Mouse (Mus musculus) gastrocnemius, postnatal 25 days (tissue): Measurements from ENCODE around the gene Bcl2a1c. TPM values are rescaled to one million over a fixed set of nuclear protein-coding genes. Genes with fewer than 3 reads are reported as not detected.
"Not testable (repeated sequence)": the region's sequence is repeated elsewhere in the genome, so short reads cannot be mapped to it uniquely, and the experiment has no call there.

Experiments used
- DNase-seq: peaks from one replicate; pipeline ENCODE4 v3.0.0; 2022
- long read RNA-seq, 2 experiments: library from polyadenylated mRNA; stranded (forward); transcript quantifications; one replicate each; pipeline ENCODE4 v2.0.0; 2021
- total RNA-seq, 2 experiments: library from RNA; stranded (reverse); gene quantifications; 1 replicate in 1 of 2; 2 replicates in 1 of 2; pipeline ENCODE4 v1.2.3; 2021

The Bcl2a1c gene
- total RNA-seq: not detected
- long read RNA-seq, experiment 1: 0 reads
- long read RNA-seq, experiment 2: 0 reads

DNA sequence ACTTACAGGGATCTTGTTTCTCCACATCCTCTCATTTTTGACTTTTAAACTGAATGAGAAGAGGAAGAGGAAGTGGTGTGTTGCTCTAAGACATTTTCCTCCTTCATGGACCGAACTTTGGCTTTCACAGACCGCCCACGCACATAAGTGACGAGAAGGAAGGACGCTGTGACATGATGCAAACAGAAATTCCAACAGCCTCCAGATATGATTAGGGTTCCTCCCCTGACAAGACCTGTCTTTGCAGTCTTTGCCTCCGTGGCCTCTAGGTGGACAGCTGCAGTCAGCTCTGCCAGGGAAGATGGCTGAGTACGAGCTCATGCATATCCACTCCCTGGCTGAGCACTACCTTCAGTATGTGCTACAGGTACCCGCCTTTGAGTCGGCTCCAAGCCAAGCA lies at the start of gene Bcl2a1c:
Gene Bcl2a1c (plus strand): TSS at position 281 of the 400 bp plus-strand sequence.
- not testable (repeated sequence) for DNase-seq

DNA sequence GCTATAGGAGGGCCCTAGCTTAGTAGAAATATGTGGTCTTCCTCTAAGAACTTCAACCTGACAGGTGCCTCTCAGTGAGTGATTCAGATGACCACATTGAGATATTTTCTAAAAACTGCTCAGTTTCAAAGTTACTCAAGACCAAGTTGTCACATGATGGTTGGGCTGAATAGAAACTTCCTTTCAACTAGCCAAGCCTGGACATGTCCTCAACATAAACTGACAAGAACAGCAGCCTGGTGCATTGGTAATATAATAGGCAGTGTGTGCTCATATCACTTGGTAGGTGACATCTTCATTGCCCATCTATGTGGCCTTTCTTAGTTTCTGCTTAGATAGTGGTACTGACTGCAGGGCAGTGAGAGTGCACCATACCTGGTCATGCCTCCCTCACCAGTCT lies 24.0 kb upstream of the Bcl2a1c start:
- DNase-seq: not testable (repeated sequence)

DNA sequence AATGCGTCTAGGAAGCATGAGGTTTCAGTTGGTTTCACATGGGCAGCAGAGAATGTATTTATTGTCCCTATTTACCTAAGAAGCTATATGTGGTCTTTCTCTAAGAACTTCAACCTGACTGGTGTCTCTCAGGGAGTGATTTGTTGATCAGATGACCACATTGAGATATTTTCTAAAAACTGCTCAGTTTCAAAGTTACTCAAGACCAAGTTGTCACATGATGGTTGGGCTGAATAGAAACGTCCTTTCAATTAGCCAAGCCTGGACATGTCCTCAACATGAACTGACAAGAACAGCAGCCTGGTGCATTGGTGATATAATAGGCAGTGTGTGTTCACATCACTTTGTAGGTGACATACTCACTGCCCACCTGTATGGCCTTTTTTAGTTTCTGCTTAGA lies 18.2 kb upstream of the Bcl2a1c start:
- DNase-seq: not testable (repeated sequence)

DNA sequence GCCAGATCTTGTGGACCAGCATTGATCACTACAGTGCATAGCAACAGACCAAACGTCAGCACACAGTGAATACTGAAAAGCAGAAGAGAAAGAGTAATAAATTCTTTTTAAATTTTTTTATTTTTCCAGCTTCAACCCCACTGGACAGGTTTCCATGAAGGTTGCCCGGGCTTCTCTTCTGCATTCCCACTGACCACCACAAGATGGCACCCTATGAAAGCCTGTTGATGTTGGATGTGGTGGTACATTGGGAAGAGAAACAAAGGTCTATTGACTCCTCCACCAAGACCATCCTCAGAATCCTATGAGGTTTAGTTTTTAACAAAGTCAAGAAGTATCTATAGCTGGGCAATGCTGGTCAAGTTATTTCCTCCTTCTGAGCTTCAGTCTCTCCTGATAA lies 11.9 kb upstream of the Bcl2a1c start:
- DNase-seq: peak; percentile 9

DNA sequence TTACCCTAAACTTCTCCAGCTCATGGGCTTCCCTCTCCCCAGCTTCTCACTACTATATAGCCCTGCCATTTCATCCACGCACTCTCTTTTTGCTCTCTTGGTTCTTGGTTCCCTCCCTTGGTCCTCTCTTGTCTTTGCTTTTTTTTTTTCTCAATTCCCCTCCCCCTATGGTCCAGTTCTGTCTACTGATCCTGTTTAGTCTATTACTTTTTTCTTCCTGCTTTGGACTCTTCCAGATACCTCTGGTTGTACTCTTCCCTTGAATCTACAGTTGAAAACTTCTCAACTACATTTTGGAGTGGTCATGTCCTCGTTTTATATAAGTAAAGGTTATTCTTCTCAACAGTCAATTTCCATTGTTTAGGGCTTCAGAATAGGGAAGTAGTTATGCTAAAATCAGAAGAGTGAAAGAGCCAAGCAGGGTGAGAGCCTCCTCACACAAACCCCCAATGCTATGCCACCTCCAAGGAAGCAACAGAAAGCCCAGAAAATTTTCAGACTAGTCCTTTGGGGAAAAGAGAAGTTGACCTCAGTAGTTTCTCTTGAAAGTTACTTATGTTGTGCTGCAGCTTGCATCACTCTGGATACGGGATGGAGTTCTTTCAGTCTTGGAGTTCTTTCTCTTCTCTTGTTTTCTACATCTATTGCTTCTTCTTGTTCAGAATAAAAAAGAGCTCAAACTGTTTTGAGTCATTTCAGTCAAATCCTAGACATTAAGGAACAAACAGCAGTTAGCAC lies 3.8 kb upstream of the Bcl2a1c start:
- no peak for DNase-seq

DNA sequence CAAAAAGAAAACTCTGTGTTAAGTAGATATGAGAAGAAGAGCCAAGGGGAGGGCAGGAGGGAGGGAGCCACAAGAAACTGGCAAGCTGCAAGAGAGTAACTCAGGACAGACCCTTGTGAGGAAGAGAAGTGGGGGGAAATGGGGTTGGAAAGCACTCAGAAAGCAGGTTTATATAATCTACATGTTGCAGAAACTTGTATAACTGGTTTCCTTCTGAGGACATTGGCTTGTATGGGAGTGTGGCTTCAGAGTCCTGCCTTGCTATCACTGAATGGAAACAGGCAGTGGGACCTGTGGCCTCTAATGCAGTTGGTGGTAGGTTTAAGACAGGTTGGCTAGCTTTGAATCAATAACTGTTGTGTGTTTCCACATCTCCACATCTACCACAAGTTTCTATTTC lies 1.6 kb upstream of the Bcl2a1c start:
- DNase-seq: not testable (repeated sequence)

DNA sequence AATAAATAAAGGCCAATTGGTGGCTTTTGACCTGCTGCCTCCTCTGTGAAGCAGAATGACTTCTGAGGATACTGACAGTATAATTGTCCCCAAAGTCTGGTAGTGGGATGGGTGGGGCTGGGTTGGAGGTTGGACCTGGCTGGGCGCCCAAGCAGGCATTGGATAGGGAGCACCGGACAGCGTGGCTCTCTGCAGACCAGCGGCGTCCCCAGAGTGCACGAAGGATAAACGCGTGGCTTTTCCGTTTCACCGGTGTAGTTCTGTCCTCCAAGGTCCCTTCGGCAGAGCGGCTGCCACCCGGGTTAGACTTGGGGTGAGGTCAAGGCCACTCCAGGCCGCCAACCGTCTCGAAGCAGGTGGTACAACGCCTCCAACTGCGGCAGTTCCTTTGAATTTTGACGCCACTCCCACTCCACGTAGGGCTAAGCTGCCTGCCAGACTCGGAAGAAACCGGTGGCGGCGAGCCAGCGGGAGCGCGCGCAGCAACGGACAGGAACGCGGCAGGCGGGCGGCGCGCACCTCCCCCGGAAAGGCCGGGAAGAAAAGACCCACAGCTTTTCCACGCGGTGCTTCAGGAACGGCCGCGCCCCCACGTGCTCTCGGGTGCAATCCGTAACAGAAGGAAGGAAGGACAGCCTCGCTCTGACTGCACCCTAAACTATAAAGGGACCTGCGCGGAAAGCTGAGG lies 38.0 kb downstream of the Bcl2a1c start:
- peak; percentile 72 for DNase-seq

DNA sequence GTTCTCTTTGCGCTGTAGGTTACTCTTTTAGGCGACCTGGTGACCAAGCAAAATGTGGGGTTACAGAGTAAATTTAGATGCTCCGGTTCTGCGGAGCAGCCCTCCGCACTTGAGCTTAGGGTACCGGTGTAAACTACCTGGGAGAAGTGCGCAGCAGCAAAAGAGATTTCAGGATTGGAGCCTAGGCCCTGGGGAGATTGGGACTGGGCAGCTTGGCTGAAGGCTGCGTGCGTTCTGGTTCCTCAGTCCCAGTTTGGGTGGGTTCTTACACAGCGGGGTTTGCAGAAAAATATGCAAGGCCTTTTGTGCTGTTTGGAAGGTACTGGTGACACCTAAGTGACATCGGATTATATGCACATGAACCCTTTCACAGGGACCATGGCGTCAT lies 38.5 kb downstream of the Bcl2a1c start:
- no peak for DNase-seq

DNA sequence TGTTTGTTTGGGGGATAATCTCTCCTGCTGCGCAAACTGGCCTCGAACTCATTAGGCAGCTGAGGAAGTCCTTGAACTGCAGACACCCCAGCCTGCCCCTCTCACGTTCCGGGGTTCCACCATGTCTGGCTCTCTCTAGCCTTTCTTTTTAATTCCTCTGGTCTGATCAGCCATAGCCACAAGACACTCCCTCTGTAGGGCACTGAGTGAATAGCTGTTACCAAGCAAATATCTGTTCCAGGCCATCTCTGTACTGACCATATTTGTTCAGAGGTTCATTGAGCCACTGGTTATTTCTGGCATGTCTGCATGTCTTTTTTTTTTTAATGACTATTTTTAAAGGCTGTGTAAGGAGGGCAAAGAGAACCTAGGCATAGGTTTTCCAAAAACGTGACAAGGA lies 39.5 kb downstream of the Bcl2a1c start:
- DNase-seq: not testable (repeated sequence)

DNA sequence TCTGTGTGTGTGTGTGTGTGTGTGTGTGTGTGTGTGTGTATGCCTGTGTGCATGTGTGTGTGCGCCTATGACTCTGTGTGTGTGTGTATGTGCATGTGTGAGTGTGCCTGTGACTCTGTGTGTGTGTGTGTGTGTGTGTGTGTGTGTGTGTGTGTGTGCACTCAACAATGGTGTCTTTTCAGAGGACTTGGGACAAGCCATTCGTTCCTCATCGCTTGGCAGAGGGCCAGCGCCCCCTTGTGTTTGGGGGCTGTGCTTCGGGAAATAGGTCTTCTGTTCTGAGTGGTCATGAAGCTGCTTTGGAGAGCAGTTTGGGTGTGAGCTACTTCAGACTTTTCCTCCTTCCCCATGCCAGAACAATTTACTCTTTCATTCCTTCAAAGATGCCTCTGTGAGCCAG lies 41.8 kb downstream of the Bcl2a1c start:
- DNase-seq: not testable (repeated sequence)

DNA sequence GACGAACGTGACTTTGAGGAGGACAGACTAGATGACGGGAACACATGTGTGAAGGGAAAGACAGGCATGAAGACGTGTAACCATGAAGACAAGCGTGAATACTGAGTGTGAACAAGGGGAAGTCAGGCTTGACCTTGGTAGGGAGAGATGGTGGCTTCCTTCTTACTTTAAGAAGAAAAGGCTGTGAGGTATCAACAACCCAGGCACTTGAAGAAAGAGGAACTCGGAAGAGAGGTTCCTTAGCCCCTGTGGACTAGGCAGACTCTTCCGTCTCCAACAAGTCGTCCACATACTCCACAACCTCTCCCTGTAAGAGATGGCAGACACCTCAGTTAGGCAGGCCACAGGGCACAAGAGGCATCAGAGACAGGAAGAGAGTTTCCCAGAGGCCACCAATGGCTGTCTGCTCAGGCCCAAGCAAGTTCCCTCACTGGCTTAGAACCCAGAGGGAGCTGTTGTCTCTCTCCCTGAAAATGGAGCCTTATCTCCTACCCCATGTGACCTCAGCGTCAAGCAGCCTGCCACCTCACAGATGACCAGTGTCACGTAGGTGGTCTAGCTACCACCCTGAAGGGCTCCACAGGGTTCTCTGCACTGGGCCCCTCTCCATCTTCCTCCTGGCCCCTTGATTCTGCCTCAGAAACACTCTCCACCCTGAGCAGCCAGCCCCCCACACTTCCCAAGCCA lies 45.5 kb downstream of the Bcl2a1c start:
- no peak for DNase-seq

DNA sequence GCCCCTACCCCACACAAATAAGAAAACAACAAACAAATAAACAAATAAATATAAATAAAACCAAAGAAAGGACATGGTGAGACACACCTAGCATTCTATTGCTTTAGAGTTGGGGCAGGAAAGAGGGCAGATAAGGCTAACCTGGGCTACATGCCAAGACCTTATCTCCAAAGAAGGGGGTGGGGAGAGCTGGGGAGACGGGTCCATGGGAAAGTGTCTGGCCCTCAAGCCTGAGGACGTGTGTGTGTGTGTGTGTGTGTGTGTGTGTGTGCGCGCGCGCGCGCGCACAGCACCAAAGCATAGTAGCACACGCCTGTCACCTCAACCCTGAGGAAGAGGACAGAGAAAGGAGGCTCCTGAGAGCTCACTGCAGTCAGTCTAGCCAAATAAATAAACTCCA lies 47.2 kb downstream of the Bcl2a1c start:
- no peak for DNase-seq

DNA sequence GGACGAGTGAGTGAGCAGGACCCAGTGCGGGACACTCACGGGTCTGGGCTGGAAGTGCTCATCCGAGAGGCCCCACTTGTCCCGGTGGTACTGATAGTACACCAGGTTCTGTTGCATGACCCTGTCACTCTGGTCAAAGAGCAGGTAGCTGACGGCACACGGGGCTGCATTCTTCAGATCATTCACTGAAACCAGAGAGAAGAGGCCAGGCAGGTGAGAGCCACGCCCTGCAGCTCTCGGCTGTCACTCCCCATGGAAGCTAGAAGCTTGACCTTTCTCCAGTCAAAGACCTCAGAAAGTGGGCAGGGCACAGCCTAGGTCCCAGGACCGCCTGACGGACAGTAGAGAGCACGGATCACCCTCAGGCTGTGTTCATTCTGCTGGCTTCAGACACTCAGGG lies 49.9 kb downstream of the Bcl2a1c start:
- DNase-seq: no peak

Other genes starting within 250 kb of the Bcl2a1c start
- gene Crtap, start 60.5 kb downstream of the Bcl2a1c start, total RNA-seq: 10 to 100 TPM; 13.9 to 14.3 TPM
- 1 to 10 TPM; 3.9 to 5.4 TPM for gene Glb1, start 70.9 kb downstream of the Bcl2a1c start, total RNA-seq
- gene Tmppe, start 71.0 kb downstream of the Bcl2a1c start, total RNA-seq: 1 to 10 TPM; 1.4 to 1.5 TPM
- not detected for gene Ccr4, start 174.8 kb downstream of the Bcl2a1c start, total RNA-seq
- gene C130032M10Rik, start 185.6 kb downstream of the Bcl2a1c start, total RNA-seq: not detected
- not detected for gene Trim71, start 234.2 kb downstream of the Bcl2a1c start, total RNA-seq